Mouse (Mus musculus): ENCODE data around the gene Car11.

Car11 gene

DNA sequence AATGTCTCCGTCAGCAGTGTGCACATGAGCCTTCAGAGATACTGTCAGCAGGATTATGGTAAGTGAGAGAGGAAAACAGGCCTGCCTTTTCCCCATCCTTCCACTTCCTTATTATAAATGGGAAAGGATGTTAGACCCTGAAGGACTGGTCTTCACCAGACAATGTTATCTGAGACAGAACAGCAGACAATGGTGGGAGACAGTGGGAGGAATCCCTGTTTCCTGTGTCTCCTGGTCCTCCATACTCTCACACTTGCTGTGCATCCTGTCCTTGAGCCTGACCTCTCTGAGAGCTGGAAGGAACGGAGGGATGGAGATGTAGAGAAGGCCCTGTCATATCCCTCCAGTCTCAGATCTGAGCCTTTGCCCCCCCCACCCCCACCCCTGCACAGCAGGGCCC lies 7.3 kb upstream of the Car11 start:
- DNase-seq = no peak

GRCm38 (mm10) chr7:45693921-45694591 lies 5.6 kb upstream of the Car11 start, which contains the start of gene Sec1:
Gene Sec1, minus strand, starts transcription at chr7:45694402.
- DNase-seq = no peak

DNA sequence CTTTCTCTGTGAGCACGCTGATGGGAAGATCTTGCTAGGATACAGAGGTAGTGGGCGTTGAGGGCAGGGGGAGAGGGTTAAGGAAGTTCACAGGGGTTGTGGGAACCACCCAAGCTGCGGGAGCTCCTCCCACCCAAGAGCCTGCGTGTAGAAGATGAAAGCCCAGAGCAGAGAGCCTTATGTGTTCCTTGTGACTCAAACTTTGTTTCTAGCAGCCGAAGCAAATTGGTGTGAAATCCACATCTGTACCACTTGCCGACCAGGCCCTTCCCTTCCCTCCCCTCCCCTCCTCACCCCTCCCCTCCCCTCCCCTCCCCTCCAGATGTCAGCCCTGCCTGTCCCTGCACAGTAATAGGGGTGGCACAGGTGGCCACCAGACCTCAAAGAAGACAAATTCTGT lies 4.5 kb upstream of the Car11 start:
- no peak for DNase-seq

- peak in 1 of 2 experiments; percentile 14 for DNase-seq
Measured at GRCm38 (mm10) chr7:45697894-45698293, 1.7 kb upstream of the Car11 start.

DNA sequence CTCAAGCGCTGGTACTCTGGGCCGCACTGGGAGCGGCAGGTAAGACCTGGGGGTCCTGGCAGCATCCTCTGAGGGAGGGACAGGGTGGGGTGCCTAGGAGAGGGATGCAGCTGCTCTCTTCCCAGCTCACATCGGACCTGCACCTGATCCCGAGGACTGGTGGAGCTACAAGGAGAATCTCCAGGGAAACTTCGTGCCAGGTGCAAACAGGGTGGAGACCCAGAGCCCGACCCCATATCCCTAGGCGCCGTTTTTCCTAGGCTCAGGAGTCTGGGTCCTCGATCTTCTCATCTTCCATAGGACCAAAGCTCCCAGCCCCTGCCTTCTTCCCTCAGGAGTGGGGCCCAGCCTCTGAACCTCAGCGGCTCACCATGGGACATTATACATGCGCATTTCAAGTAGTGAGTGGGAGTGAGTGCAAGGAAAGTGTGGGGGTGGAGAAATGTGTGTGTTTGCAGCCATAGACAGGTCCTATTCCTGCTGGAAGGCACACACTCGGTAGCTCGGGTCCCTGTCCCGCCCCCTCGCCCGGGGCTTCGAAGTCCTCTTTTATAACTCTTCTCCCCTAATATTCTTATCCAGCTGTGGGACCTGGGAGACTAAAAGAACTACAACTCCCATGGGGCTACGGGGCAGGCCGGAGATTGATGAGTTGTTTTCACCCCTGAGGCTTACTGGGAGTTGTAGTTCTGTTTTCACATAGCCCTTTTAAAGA lies 815 bp downstream of the Car11 start:
- peak; percentile 81 to 87 for DNase-seq

DNA sequence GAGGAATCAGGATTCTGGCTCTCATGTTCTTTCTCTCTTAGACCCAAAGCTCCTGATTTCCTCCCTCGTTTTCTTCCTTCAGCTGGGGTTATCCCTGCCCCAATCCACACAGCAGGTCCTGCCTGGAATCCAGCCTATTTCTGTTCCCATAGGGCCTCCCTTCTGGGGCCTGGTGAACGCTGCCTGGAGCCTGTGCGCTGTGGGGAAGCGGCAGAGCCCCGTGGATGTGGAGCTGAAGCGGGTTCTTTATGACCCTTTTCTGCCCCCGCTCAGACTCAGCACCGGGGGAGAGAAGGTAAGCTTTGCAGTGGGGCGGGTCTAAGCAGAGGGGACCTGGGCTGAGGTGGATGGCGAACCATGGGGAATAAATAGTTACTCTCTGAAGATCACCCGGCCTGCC lies 1.4 kb downstream of the Car11 start:
- DNase-seq = peak in 1 of 2 experiments; percentile 58

DNA sequence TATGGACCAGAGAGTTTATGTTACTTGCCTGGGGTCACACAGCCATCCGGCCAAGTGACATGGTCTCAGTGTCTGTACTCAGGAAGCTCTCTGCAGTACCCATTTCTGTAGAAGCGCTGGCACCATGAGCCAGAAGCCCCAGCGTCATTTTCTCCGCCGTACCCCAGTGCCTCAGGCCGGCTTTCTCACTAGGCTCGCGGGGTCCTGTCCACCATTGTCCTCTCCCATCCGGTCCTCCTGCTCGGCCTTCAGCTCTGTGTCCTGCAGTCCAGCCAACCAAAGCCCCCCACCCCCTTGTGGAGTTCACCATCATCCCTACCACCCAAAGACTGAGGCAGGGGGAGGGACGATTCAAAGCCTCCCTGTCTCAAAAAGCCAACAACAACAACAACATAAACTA lies 2.0 kb downstream of the Car11 start:
- DNase-seq = peak; percentile 24 to 29

- peak in 1 of 2 experiments; percentile 18 for DNase-seq
Measured at GRCm38 (mm10) chr7:45702316-45702715, 2.7 kb downstream of the Car11 start.

DNA sequence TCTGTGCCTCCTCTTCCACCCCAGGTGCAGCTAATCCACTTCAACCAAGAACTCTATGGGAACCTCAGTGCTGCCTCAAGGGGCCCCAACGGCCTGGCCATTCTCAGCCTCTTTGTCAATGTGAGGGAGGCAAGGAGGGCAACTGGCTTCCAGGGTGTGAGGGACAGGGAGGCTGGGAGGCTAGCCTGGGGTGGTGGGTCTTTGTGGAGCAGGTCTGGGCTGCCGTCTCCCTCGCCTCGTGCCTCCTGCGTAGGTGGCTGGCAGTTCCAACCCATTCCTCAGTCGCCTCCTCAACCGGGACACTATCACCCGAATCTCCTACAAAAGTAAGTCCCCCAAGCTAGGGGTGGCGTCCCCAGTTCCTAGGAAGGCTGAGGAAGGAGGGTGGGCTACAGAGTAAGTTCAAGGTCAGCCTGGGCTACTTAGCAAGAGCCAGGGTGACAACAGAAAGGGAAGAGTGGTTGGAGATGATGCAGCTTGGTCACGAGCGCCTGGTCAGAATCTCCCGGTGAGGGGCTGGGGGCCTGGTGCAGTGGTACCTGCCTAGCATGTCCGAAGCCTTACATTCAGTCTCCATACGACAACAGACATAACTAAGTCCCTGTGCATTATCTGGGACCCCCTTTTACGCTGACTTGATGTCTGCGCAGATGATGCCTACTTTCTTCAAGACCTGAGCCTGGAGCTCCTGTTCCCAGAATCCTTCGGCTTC lies 3.3 kb downstream of the Car11 start:
- peak; percentile 26 to 33 for DNase-seq

DNA sequence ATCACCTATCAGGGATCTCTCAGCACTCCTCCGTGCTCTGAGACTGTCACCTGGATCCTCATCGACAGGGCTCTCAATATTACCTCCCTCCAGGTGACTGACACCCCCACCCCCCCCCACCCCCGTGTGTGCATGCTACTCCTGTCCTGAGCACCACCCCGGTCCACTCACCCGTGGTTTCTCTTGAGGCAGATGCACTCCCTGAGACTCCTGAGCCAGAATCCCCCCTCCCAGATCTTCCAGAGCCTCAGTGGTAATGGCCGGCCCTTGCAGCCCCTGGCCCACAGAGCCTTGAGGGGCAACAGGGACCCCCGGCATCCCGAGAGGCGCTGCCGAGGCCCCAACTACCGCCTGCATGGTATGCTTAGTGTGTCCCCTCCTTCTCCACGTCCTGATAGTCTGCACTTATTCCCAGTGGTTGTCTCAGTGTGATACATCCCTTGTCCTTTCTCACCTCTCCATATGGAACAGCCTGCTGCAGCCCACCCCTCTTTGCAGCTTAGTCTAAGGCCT lies 3.9 kb downstream of the Car11 start:
- peak in 1 of 2 experiments; percentile 62 for DNase-seq

DNA sequence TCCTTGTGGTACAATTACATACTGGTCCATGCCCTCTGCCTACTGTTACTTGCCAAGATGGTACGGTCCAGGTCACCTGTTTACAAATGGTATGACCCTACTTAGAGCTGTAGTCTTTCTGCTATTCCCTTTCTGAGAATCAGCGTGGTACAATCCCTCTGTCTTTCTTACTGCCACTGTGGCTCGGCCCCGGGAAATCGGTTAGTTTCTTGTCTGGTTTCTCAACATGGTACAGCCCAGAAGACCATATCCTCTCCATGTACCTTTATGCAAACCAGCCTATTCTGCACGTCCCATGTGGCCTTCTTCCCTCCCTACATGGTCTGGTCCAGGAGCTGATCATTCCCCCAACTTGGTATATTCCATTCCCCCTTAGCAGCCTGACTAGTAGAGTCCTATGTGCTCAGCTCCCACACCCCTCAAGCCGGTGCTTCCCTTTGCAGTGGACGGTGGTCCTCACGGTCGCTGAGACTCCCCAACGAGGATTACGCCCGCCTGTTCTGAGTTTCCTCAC lies 4.5 kb downstream of the Car11 start:
- DNase-seq = peak; percentile 87

- peak; percentile 98 to 99 for DNase-seq
Measured at GRCm38 (mm10) chr7:45704730-45705442, 5.2 kb downstream of the Car11 start, which contains the start of gene Dbp. Gene Dbp, plus strand, starts transcription at chr7:45705088.

- no peak for DNase-seq
Measured at GRCm38 (mm10) chr7:45705443-45705864, 5.8 kb downstream of the Car11 start.

- DNase-seq = peak; percentile 78 to 91
Measured at GRCm38 (mm10) chr7:45705873-45706281, 6.2 kb downstream of the Car11 start.

DNA sequence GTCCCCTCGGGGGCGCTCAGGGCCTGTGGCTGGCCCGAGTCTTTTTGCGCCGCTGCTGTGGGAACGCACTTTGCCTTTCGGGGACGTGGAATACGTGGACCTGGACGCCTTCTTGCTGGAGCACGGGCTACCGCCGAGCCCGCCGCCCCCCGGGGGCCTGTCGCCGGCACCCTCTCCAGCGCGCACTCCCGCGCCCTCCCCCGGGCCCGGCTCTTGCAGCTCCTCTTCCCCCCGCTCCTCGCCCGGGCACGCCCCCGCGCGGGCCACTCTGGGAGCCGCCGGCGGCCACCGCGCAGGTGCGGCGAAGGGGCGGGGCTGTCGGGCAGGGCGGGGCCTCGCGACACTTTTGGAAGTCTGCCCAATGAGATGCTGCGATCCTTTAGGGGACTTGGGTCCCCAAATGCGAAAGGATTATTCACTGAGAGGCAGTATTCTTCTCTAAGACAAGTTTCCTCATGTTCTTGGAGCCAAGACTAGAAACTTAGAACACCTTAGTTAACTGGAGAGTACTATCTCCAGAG lies 7.1 kb downstream of the Car11 start:
- DNase-seq = peak; percentile 90 to 94

DNA sequence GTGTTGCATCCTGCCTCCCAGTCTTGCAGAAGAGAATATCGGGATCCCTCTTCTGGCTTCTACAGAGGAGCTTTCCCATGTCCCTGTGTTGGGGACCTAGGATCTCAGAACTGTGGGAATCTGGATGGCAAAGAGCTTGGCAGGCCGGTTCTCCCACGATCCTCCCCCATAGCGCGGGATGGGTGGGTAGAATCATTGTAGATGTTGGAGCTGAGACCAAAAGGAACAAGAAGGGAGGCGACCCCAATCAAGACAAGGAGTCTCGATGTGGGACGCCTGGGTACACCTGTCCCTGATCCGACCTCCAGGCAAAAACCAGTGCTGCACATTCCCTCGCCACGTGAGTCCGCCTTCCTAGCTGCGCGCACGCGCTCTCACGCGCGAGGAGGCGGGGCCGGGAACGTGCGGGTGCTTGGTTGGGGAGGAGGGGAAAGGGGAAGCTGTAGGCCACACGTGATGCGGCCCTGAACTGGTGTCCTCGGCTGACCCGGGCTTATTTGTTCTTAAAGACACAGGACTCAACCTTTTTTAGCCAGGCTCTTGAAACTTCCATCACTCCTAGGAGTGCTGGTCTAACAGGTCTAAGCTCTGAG lies 7.8 kb downstream of the Car11 start:
- DNase-seq = peak; percentile 97 to 98

DNA sequence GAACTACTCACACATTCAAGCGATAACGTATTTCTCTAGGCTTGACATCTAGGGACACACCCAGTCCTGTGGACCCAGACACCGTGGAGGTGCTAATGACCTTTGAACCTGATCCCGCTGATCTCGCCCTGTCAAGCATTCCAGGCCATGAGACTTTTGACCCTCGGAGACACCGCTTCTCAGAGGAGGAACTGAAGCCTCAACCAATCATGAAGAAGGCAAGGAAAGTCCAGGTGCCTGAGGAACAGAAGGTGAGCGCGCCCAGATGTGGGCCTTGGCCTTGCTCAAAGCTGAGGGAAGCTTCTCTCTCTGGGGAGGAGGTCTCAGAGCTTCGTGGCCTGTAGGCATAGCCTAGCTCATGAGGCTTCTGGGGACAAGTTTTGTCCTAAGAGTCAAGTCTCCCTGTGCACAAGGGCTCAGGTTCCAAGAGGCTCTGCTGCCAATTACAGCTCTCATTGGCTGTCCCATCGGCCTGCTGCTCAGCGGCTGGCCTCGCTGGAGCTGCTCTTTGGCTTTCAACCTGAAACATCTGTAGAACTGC lies 8.6 kb downstream of the Car11 start:
- DNase-seq = peak; percentile 43 to 45

GRCm38 (mm10) chr7:45709036-45709435 lies 9.4 kb downstream of the Car11 start:
- DNase-seq = peak; percentile 40

GRCm38 (mm10) chr7:45709677-45710355 lies 10.2 kb downstream of the Car11 start:
- DNase-seq = peak in 1 of 2 experiments; percentile 26

- DNase-seq = peak; percentile 21 to 25
Measured at GRCm38 (mm10) chr7:45710477-45711191, 11.0 kb downstream of the Car11 start.
